Mouse (Mus musculus) intestine, embryonic 16.5 days (tissue): Measurements from ENCODE around the gene Josd2. TPM values are rescaled to one million over a fixed set of nuclear protein-coding genes. Genes with fewer than 3 reads are reported as not detected.

ENCODE experiments used
- ATAC-seq: fragments of 200-750 bp; cut with Nextera tagmentation; 2 replicates; pipeline ENCODE4 v1.8.0; 2017; ENCODE audit warnings: moderate TSS enrichment, moderate library complexity
- H3K27ac ChIP-seq: fragments of 300-500 bp; sonication (generic); 2 replicates; pipeline ENCODE4 v1.5.1; 2014; ENCODE audit warnings: mild to moderate bottlenecking, low read length
- H3K27me3 ChIP-seq: fragments of 300-500 bp; sonication (generic); replicated peaks from 2 replicates; pipeline ENCODE4 v1.6.1; 2014; ENCODE audit warnings: low read length, control low read depth, mixed read lengths; ENCODE audit not compliant: control insufficient read depth, insufficient read depth
- H3K36me3 ChIP-seq: fragments of 300-500 bp; sonication (generic); 2 replicates; pipeline ENCODE4 v1.6.1; 2014; ENCODE audit warnings: low read length, control low read depth; ENCODE audit not compliant: control insufficient read depth, insufficient read depth
- H3K4me1 ChIP-seq: fragments of 300-500 bp; sonication (generic); 2 replicates; pipeline ENCODE4 v1.6.1; 2014; ENCODE audit warnings: low read length, control low read depth, mixed read lengths; ENCODE audit not compliant: control insufficient read depth, insufficient read depth
- H3K4me2 ChIP-seq: fragments of 300-500 bp; sonication (generic); 2 replicates; pipeline ENCODE4 v1.6.1; 2014; ENCODE audit warnings: low read depth, low read length, control low read depth
- H3K4me3 ChIP-seq: fragments of 300-500 bp; sonication (generic); 2 replicates; pipeline ENCODE4 v1.5.1; 2014; ENCODE audit warnings: mild to moderate bottlenecking, low read length
- H3K9ac ChIP-seq: fragments of 300-500 bp; sonication (generic); 2 replicates; pipeline ENCODE4 v1.6.1; 2014; ENCODE audit warnings: low read depth, low read length
- H3K9me3 ChIP-seq: fragments of 300-500 bp; sonication (generic); 2 replicates; pipeline ENCODE4 v1.6.1; 2016; ENCODE audit warnings: low read length, control low read depth; ENCODE audit not compliant: control insufficient read depth
- WGBS: fragments of 180-500 bp; shearing (Covaris S2); extraction: QIAGEN DNeasy Blood & Tissue Kit; methylation state at CpG from one replicate; pipeline ENCODE4 v1.1.7; 2014; 5-methylcytosine and 5-hydroxymethylcytosine counted together
- polyA plus RNA-seq: library from polyadenylated mRNA; unstranded; fragments of >200 nt; fragmentation: Nextera tagmentation; extraction: Ambion mirVana; gene quantifications from 2 replicates; pipeline ENCODE4 v1.2.1, GENCODE M21; 2015

Josd2 gene
- polyA plus RNA-seq, 1 experiment from 2014 or later: 86.3 TPM

GRCm38 (mm10) chr7:44492166-44492826 is 24.5 kb downstream of the Josd2 start:
- Histone ChIP-seq H3K27ac (no peak overlapping the region), H3K9ac (no peak overlapping the region), H3K4me1 (peaks cover 9% of the 10 kb centered on the region), H3K4me2 (no peak overlapping the region), H3K9me3 (no peaks in the 10 kb centered on the region), H3K4me3 (no peak overlapping the region), H3K36me3 (peaks cover 12% of the 10 kb centered on the region), H3K27me3 (no peaks in the 10 kb centered on the region)
- 92% methylated on average over 21 of the region's 21 CpGs for WGBS
- no peak for ATAC-seq

GRCm38 (mm10) chr7:44494681-44495080 is 26.9 kb downstream of the Josd2 start:
- WGBS: 91% methylated on average over 12 of the region's 12 CpGs
- no peak overlapping the region for H3K4me3 ChIP-seq
- no peak overlapping the region for H3K9ac ChIP-seq
- no peak for ATAC-seq
- H3K27ac ChIP-seq: no peak overlapping the region
- peaks cover 12% of the 10 kb centered on the region for H3K36me3 ChIP-seq
- no peaks in the 10 kb centered on the region for H3K9me3 ChIP-seq
- no peak overlapping the region for H3K4me2 ChIP-seq
- H3K4me1 ChIP-seq: peaks cover 9% of the 10 kb centered on the region
- H3K27me3 ChIP-seq: no peaks in the 10 kb centered on the region

- H3K36me3 ChIP-seq: peaks cover 12% of the 10 kb centered on the region
- H3K27ac ChIP-seq: no peak overlapping the region
- no peaks in the 10 kb centered on the region for H3K27me3 ChIP-seq
- no peaks in the 10 kb centered on the region for H3K9me3 ChIP-seq
- no peak for ATAC-seq
- H3K4me3 ChIP-seq: peak overlapping the region; percentile 68
- peak overlapping the region; percentile 77 for H3K4me2 ChIP-seq
- H3K4me1 ChIP-seq: peaks cover 9% of the 10 kb centered on the region
- 82% methylated on average over 7 of the region's 7 CpGs for WGBS
- H3K9ac ChIP-seq: peak overlapping the region; percentile 83; the same call in 1 of the 2 replicates
These were observed 27.3 kb downstream of the Josd2 start for GRCm38 (mm10) chr7:44495086-44495485.

- Histone ChIP-seq H3K27me3 (no peaks in the 10 kb centered on the region), H3K9ac (peak within 1 kb of the TSS; percentile 83), H3K4me3 (peak within 1 kb of the TSS; percentile 68), H3K27ac (peak within 1 kb of the TSS; percentile 90), H3K4me2 (peak within 1 kb of the TSS; percentile 92), H3K9me3 (no peaks in the 10 kb centered on the region), H3K4me1 (peaks cover 9% of the 10 kb centered on the region), H3K36me3 (peaks cover 12% of the 10 kb centered on the region)
- peak; percentile 98 for ATAC-seq
- WGBS: under 1% methylated on average over 58 of the region's 58 CpGs
These were observed 28.4 kb downstream of the Josd2 start, which contains the start of the genes Emc10 and Fam71e1 for GRCm38 (mm10) chr7:44495992-44496770. TSS of gene Emc10 (minus strand) at chr7:44496529. TSS of gene Fam71e1 (plus strand) at chr7:44496581.

- Histone ChIP-seq H3K4me1 (peaks cover 9% of the 10 kb centered on the region), H3K4me2 (peak overlapping the region; percentile 92), H3K27me3 (no peaks in the 10 kb centered on the region), H3K27ac (peak overlapping the region; percentile 70), H3K4me3 (peak overlapping the region; percentile 68), H3K9ac (peak overlapping the region; percentile 83), H3K9me3 (no peaks in the 10 kb centered on the region), H3K36me3 (peaks cover 10% of the 10 kb centered on the region)
- WGBS: under 1% methylated on average over 26 of the region's 26 CpGs
- no peak; the same call in 1 of the 2 replicates for ATAC-seq
These were observed 29.0 kb downstream of the Josd2 start for GRCm38 (mm10) chr7:44496771-44497109.

- Histone ChIP-seq H3K36me3 (peaks cover 4% of the 10 kb centered on the region; the same call in 1 of the 2 replicates), H3K4me3 (no peak overlapping the region), H3K27ac (no peak overlapping the region), H3K9ac (no peak overlapping the region), H3K4me1 (peaks cover 9% of the 10 kb centered on the region), H3K27me3 (no peaks in the 10 kb centered on the region), H3K4me2 (peak overlapping the region; percentile 92; the same call in 1 of the 2 replicates), H3K9me3 (no peaks in the 10 kb centered on the region)
- no peak for ATAC-seq
- 80% methylated on average over 10 of the region's 10 CpGs for WGBS
These were observed 29.7 kb downstream of the Josd2 start for GRCm38 (mm10) chr7:44497361-44498055.

- H3K9ac ChIP-seq: no peak overlapping the region
- no peak overlapping the region for H3K27ac ChIP-seq
- no peaks in the 10 kb centered on the region for H3K36me3 ChIP-seq
- H3K4me1 ChIP-seq: peaks cover 9% of the 10 kb centered on the region
- WGBS: 74% methylated on average over 1 of the region's 1 CpGs
- no peaks in the 10 kb centered on the region for H3K9me3 ChIP-seq
- H3K4me3 ChIP-seq: no peak overlapping the region
- H3K4me2 ChIP-seq: no peak overlapping the region
- ATAC-seq: no peak
- no peaks in the 10 kb centered on the region for H3K27me3 ChIP-seq
These were observed 31.1 kb downstream of the Josd2 start for GRCm38 (mm10) chr7:44498922-44499321.

- Histone ChIP-seq H3K4me1 (peaks cover 7% of the 10 kb centered on the region), H3K27ac (no peak overlapping the region), H3K27me3 (no peaks in the 10 kb centered on the region), H3K4me2 (no peak overlapping the region), H3K9me3 (no peaks in the 10 kb centered on the region), H3K4me3 (no peak overlapping the region), H3K36me3 (no peaks in the 10 kb centered on the region), H3K9ac (no peak overlapping the region)
- WGBS: 52% methylated on average over 20 of the region's 20 CpGs
- ATAC-seq: no peak
These were observed 32.3 kb downstream of the Josd2 start for GRCm38 (mm10) chr7:44500046-44500445.

- Histone ChIP-seq H3K27me3 (no peaks in the 10 kb centered on the region), H3K4me2 (no peak overlapping the region), H3K36me3 (no peaks in the 10 kb centered on the region), H3K4me1 (no peaks in the 10 kb centered on the region), H3K27ac (no peak overlapping the region), H3K9ac (no peak overlapping the region), H3K9me3 (no peaks in the 10 kb centered on the region), H3K4me3 (no peak overlapping the region)
- 34% methylated on average over 5 of the region's 5 CpGs for WGBS
- 0 out of 2 replicates have a peak, but pooled peaks have one; percentile 29 for ATAC-seq
These were observed 33.9 kb downstream of the Josd2 start for GRCm38 (mm10) chr7:44501563-44502115.
